11 mouse cellular contexts compared by ENCODE assay signal in genomic region chr3:98524978-98525377, GRCm38 (mm10). TPM values are rescaled to one million over a fixed set of nuclear protein-coding genes. Genes with fewer than 3 reads are reported as not detected.
"Had no signal": no experiment of that assay in that cellular context is flagged by ENCODE, and none has a peak within 500 bp of the region (broad histone marks: within the 10 kb centered on the region; RNA-seq: fewer than 3 reads in every experiment).

No protein-coding gene starts in this region.

RNA-seq across cellular contexts. Expression of gene Hsd3b4, which starts 14.7 kb away (rescaled TPM):
- polyA plus RNA-seq: neural tube, embryonic 13.5 days; neural tube, embryonic 14.5 days; neural tube, embryonic 15.5 days; small intestine, adult 2 months; spleen, adult 2 months; stomach, embryonic 14.5 days; stomach, embryonic 15.5 days; stomach, embryonic 16.5 days; stomach, postnatal 0 days; thymus, postnatal 0 days; urinary bladder, adult 2 months had no signal
